Mouse (Mus musculus) CH12F3 (cell line): Measurements from ENCODE around the gene Ppp1r12c.

Experiments used
- in situ Hi-C: fragments of 300-500 bp; cut with MboI; formaldehyde crosslinking; loops from 2 replicates; pipeline ENCODE4 v1.14.3; 2020; ENCODE audit warnings: low sequenced_read_pairs

Ppp1r12c gene

DNA sequence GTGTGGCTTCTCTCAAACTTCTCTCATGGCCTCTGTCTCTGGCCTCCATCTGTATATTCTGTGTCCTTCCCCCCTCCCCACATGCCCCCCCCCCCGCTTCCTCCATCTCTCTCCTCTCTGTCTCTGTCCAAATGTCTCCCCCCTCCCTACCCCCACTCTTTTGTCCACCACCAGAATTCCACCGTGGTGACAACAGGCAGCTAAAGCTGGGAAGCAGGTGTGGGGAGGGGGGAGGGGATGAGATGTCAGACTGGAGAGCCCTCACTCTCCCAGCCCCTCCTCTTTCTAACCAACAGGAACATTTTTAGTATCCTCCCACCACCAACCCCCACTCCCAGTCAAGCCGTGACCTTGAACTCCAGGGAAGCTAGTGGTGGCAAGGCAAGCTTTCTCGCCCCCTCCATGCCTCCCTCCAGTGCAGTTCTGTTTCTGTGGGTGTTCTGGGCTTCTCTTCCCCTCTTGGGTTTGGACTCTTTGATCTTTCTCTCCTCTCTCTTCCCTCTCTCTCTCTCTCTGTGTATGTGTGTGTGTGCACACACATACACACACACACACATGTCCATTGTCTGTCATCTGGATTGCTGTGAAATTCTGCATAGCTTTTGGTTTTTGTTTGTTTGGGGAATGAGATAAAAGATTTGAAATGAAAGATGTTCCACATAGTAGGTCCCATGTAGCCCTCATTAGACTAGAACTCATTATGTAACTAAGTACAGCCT lies 15.0 kb upstream of the Ppp1r12c start, which contains the start of gene Tnnt1:
Tnnt1 (minus strand) TSS at position 51 of the 719 bp plus-strand sequence.
- in situ Hi-C loops: no loop called here

DNA sequence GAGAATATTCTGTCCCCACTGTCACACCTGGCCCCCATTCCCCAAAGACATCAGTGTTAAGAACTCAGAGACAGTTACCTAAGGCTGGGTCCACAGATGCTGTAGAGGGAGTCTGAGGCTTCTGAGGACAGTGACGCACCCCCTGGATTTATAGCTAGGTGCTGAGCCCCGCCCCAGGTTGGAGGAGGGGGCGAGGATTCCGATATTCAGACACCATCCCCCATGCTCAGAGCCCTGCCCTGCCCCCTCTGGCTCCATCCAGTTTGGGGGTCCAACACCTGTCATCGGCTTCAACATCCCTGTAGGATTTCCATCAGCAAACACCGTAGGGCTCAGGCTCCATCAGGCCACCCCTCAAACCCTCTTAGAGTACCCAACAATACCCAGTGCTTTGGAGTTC lies 14.4 kb upstream of the Ppp1r12c start:
- in situ Hi-C loops: no loop called here

DNA sequence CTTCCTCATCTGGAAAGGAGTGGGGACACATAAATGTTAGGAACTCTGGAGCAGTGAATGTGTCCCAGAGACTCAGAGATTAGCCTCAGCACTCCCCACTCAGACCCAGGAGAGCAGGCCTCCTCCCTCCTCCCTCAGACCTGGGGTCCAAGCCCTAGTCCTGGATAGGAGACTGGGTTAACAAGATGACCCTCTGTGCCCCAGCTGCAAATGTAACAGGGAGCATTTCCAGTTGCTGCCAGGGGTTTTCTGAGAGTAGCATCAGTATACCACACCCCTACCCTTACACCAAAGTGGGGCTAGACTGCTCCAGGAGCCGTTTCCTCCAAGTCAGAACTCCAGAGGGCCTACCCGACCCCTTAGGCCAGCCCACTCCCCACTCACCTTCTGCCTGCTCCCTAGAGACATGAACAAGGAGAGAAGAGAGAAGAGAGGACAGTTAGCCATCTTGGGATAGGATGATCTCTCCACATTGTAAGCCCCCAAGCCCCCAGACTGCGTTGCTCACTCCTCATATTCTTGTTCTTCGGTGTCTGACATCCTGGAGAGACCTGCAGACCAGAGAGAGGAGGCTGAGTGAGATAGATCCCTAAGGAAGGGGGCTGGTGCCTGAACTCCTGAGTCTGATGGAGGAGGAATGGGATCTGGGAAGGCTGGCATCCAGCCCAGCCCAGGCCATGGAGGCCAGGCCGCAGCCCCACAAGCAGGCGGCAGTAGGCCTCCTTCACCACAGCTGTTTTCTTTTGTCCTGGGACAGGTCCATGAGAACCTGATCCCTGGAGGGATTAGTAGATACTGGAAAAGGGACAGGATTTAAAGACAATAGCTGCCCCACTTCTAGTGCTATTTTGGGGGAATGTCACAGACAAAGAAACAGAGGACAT lies 12.6 kb upstream of the Ppp1r12c start:
- in situ Hi-C loops: no loop called here

DNA sequence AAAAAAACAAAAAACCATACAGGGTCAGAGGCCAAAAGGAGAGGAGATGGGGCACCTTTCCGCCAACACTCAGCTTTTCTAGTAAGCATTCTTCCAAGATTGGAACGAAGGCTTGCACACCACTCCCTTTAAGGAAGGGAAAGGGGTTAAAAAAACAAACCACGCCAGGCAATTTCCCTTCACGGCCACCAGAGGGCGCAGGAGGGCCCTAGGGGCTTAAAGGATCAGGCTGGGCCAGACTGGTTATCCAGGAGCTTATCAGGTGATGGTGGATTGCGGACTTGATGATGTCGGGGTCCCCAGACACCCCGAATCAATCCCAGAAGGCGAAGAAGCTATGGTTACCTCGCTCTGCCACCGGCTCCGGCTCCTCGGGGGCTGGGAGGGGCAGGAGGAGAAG lies 11.8 kb upstream of the Ppp1r12c start:
- in situ Hi-C loops: no loop called here

GRCm38 (mm10) chr7:4511489-4512224 lies 10.2 kb upstream of the Ppp1r12c start:
- in situ Hi-C loops: no loop called here

- in situ Hi-C loops: no loop called here
Observed at GRCm38 (mm10) chr7:4509863-4510608, 8.6 kb upstream of the Ppp1r12c start.

GRCm38 (mm10) chr7:4508739-4509116 lies 7.2 kb upstream of the Ppp1r12c start:
- in situ Hi-C loops: no loop called here

DNA sequence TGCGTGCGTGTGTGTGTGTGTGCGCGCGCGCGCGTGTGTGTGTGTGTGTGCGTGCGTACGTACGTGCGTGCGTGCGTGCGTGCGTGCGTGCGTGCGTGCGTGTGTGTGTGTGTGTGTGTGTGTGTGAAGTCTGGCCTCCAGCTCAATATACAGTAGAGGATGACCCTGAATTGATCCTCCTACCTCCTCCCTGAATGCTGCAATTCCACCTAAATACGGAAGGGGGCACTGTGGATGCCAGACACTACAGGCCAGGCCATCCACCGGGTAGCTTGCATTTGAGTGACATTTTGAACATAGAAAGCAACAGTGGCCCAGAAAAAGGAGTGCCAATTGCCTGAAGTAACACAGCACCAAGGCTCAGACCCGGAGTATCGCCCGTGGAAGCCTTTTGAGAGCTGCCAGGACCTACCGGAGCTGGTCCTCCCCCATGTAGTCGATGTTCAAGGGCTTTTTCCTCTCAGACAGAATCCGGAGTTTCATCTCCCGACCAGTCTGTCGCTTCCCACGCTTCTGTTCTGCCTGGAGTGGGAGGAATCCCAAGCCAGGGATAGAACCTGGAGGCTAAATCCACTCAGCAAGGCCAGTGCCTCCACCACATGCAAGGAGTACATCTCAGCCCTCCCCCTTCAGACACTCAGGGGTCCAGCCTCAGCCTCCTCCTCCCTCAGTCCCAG lies 6.7 kb upstream of the Ppp1r12c start:
- in situ Hi-C loops: no loop called here

DNA sequence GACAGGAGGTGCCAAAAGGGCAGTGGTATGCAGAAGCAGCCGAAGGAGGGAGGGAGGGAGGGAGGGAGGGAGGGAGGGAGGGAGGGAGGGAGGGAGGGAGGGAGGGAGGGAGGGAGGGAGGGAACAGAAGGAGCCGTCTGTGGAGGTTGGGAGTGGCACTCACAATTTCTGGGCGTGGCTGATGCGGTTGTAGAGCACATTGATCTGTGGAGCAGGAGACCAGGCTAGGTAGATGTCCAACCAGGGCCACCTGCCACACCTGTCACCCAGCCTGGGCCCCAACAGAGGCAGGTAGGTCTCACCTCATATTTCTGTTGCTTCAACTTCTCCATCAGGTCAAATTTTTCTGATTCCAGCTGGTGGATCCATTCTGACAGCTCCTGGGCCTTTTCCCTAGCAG lies 5.7 kb upstream of the Ppp1r12c start:
- in situ Hi-C loops: no loop called here

DNA sequence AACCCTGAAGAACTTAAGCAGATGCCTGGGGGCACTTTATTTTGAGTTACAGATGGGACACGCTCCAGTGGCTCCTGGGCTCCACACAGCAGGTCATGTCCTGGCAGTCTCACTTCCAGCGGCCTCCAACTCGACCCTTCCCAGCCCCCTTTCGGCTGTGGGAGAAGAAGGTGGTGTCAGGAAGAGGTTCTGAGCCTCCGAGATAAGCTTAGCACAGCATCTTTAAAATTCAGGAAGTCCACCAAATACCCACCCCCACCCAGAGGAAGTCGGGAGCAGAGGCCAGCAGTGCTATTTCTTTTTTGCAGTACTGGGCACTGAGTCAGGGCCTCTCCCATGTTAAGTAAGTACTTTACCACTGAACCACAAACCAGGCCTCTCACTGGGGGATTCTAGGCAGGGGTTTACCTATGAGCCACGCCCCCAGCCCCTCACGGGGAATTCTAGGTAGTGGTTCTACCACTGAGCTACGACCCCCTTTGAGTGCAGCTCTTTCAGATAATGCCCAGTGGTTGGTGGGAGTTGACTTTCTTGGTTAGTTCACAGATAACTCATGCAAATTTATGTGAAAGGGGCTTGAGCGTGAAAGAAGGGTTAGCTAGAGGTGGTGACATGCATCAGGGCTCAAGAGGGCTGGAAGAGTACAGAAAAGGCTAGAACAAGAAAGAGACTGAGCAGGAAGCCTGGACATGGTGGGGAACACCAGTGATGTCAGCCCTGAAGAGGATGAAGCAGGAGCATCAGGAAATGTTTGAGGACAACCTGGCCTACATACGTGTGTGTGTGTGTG lies 3.4 kb upstream of the Ppp1r12c start:
- in situ Hi-C loops: no loop called here

- in situ Hi-C loops: no loop called here
Observed at GRCm38 (mm10) chr7:4503858-4504257, 2.4 kb upstream of the Ppp1r12c start.

GRCm38 (mm10) chr7:4503100-4503499 lies 1.6 kb upstream of the Ppp1r12c start:
- in situ Hi-C loops: no loop called here

GRCm38 (mm10) chr7:4502421-4503090 lies 1.1 kb upstream of the Ppp1r12c start:
- in situ Hi-C loops: no loop called here

DNA sequence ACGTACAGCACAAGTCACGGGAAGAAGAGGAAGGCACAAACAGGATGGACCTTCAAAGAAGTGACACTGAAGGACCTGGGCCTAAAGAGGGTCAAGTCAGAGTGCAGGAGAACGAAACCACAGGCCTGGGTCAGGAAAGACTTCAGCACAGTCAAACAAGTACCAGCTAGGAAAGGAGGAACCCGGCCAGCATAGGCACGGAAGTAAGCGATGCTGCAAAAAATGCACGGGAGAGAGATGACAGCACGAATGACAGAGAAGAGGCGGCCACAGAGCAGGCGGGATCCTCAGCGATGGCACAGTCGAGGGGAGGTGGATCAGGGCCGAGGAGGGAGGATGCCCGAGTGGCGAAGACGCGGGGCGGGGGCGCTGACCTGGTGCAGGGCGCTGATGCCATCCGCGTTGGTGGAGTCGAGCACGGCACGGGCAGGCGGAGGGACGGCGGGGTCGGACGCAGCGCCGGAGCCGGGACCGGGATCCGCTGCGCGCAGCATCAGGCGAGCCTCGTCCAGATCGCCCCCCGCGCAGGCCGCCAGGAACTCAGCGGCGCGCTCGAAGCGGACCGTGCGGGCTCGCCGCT lies 498 bp downstream of the Ppp1r12c start:
- in situ Hi-C loops: no loop called here

GRCm38 (mm10) chr7:4499034-4499433 lies 2.4 kb downstream of the Ppp1r12c start:
- in situ Hi-C loops: no loop called here

DNA sequence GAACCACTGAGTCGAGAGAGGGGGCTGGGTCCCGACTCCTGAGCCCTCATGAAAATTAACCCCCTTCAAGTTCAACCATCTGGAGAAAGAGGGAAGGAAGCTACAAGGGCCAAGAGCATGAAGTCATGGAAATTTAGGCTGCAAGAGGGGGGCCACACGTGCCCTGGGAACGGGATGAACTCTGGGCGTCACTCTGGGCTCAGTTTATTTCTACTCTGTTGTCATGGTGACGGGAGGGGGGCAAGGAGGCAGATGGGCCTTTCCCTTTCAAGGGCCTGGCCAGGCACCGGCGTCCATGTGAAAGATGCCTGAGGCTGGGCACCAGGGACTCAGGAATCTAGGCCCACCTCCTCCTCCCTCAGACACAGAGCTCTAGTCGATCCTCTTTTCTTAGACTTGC lies 3.2 kb downstream of the Ppp1r12c start:
- in situ Hi-C loops: no loop called here

DNA sequence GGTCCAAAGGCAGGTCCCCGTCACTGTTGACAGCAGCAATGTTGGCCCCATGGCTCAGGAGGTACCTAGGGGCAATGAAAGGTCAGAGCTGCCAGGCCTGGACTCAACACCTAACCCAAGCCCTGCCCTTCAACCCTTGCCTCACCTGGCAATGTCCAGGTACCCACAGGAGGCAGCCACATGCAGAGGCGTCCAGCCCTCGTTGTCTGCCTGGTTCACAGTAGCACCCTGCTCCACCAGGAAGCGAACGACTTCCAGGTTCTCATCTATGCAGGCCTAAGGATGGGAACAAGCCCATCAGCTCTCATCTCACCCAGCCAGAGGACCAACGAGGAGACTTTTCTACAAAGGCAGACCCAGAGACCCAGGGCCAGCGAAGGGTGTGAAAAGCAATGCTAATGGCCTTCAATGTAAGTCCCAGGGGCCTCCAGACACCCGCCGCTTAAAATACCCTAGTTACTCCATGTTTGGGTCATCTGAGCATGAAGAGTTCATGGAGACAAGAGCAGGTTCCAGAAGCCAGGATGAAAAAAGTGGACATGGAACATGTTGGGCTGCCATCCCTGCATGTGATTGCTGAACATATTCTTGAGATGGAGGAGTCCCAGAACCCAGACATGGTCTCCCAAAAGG lies 4.1 kb downstream of the Ppp1r12c start:
- in situ Hi-C loops: no loop called here

- in situ Hi-C loops: no loop called here
Observed at GRCm38 (mm10) chr7:4496468-4496867, 5.0 kb downstream of the Ppp1r12c start.
